Mouse (Mus musculus): ENCODE measurements around the gene Fbrsl1.

DNA sequence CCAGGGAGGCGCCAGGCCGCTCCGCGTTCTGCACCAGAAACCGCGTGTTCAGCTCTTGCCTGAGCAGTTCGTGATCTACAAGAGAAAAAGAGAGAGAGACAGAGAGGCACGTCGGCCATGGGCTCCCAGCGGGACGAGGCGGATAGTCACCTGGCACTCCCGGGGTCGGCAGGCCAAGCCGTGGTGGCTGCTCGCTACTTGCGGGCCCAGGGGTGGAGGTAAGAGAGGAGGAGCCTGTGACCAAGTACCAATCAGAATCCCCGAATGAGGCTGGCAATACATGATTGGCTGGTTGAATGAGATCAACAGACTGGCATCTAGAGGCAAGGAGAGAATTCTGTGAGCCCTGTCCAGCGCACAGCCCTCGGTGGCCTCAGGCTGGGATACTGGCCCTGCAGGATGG lies 70.1 kb downstream of the Fbrsl1 start:
- TF ChIP-seq CTCF (IDR thresholded peaks at IDR 0.05; ENCODE audit: control insufficient read depth, insufficient read depth, insufficient replicate concordance, low read depth, low read length) (no peak), POLR2A (IDR thresholded peaks at IDR 0.05; ENCODE audit: control insufficient read depth, low read depth, low read length) (no peak)

All from testis, adult 2 months (tissue).